Mouse (Mus musculus) thymus, adult 18-20 months (tissue): ENCODE measurements at regions not wholly inside any gene's neighbourhood (a gene's known extent, or its start where the extent isn't known, plus 50 kb on each side); places are given as distances from the start of the nearest gene placed in this dataset.

Experiments
- DNase-seq, 2 experiments: peaks; one replicate each; pipeline ENCODE4 v3.0.0; 2022; ENCODE audit warnings: mixed read lengths in 2 of 2

- no peak for DNase-seq
Measured at GRCm38 (mm10) chr8:36364567-36365231, 599.1 kb downstream of the Gm19410 start.

GRCm38 (mm10) chr8:36365945-36366344 is 600.4 kb downstream of the Gm19410 start:
- DNase-seq, result no peak

- DNase-seq, result no peak
Measured at GRCm38 (mm10) chr8:36376579-36377350, 611.2 kb downstream of the Gm19410 start.

- DNase-seq, result no peak
Measured at GRCm38 (mm10) chr8:36394487-36394886, 598.9 kb upstream of the AI429214 start.

GRCm38 (mm10) chr8:36396493-36396892 is 596.9 kb upstream of the AI429214 start:
- DNase-seq, result no peak

GRCm38 (mm10) chr8:36406706-36407105 is 586.7 kb upstream of the AI429214 start:
- no peak for DNase-seq
